Mouse (Mus musculus): Measurements from ENCODE around the gene Zc3hc1.

GRCm38 (mm10) chr6:30347288-30347801, 43.5 kb downstream of the Zc3hc1 start:
- TF ChIP-seq POLR2A (IDR thresholded peaks at IDR 0.05; ENCODE audit: control insufficient read depth, low read depth, low read length) (no peak), CTCF (IDR thresholded peaks at IDR 0.05; ENCODE audit: control insufficient read depth, insufficient read depth, insufficient replicate concordance, low read depth, low read length) (no peak)

Measured in testis, adult 2 months (tissue).